Mouse (Mus musculus) left cerebral cortex, postnatal 4 days (tissue): ENCODE results near the gene Wipf3. TPM values are rescaled to one million over a fixed set of nuclear protein-coding genes. Genes with fewer than 3 reads are reported as not detected.
A peak's percentile ranks its signal among the peaks of the same experiment; 100 is the strongest.

Experiments
- DNase-seq: peaks from one replicate; pipeline ENCODE4 v3.0.0-alpha.2; 2022
- intact Hi-C: fragments of 180-260 bp; cut with DNase I; formaldehyde crosslinking; loops from one replicate; pipeline ENCODE4 v1.15.1; 2025
- total RNA-seq, 2 experiments: library from RNA; stranded (reverse); gene quantifications; 2 replicates each; pipeline ENCODE4 v1.2.3; 2021

Wipf3 gene
- total RNA-seq, 2 experiments from 2014 or later, result 21.9 to 22.6 TPM

GRCm38 (mm10) chr6:54471866-54472265, 42.5 kb downstream of the Wipf3 start:
- no peak for DNase-seq
- intact Hi-C loops, result no loop called here

GRCm38 (mm10) chr6:54472846-54473715, 43.7 kb downstream of the Wipf3 start:
- DNase-seq, result no peak
- intact Hi-C loops, result no loop called here

- intact Hi-C loops, result no loop called here
Observed at GRCm38 (mm10) chr6:54475926-54476667, 46.7 kb downstream of the Wipf3 start.

GRCm38 (mm10) chr6:54478646-54479324, 49.4 kb downstream of the Wipf3 start:
- no peak for DNase-seq
- intact Hi-C loops, result no loop called here

More at GRCm38 (mm10) chr6:54475926-54476667, 46.7 kb downstream of the Wipf3 start:
- DNase-seq, result no peak

- intact Hi-C loops, result no loop called here
- DNase-seq, result no peak
Observed at GRCm38 (mm10) chr6:54481390-54482112, 52.1 kb downstream of the Wipf3 start.

GRCm38 (mm10) chr6:54485000-54485399, 55.6 kb downstream of the Wipf3 start:
- DNase-seq, result no peak
- intact Hi-C loops, result no loop called here

GRCm38 (mm10) chr6:54485435-54485901, 56.1 kb downstream of the Wipf3 start:
- intact Hi-C loops, result no loop called here
- no peak for DNase-seq

GRCm38 (mm10) chr6:54485973-54486569, 56.7 kb downstream of the Wipf3 start:
- DNase-seq, result no peak
- intact Hi-C loops, result no loop called here

- intact Hi-C loops, result no loop called here
- no peak for DNase-seq
Observed at GRCm38 (mm10) chr6:54491074-54491473, 61.7 kb downstream of the Wipf3 start.

GRCm38 (mm10) chr6:54494097-54494496, 64.7 kb downstream of the Wipf3 start:
- intact Hi-C loops, result no loop called here
- DNase-seq, result no peak

GRCm38 (mm10) chr6:54494612-54495398, 65.4 kb downstream of the Wipf3 start:
- intact Hi-C loops, result no loop called here
- DNase-seq, result no peak

GRCm38 (mm10) chr6:54496214-54496613, 66.8 kb downstream of the Wipf3 start:
- intact Hi-C loops, result no loop called here
- DNase-seq, result no peak

- no peak for DNase-seq
Observed at GRCm38 (mm10) chr6:54502661-54503115, 73.3 kb downstream of the Wipf3 start.

GRCm38 (mm10) chr6:54506318-54506717, 76.9 kb downstream of the Wipf3 start:
- intact Hi-C loops, result loop anchor here (2.0 kb wide), 1 partner anchor 116 kb away; no protein-coding TSS in a partner anchor
- no peak for DNase-seq

More at GRCm38 (mm10) chr6:54502661-54503115, 73.3 kb downstream of the Wipf3 start:
- intact Hi-C loops, result no loop called here

GRCm38 (mm10) chr6:54507002-54507401, 77.6 kb downstream of the Wipf3 start:
- intact Hi-C loops, result loop anchor here (2.0 kb wide), 1 partner anchor 116 kb away; no protein-coding TSS in a partner anchor
- peak; percentile 61 for DNase-seq

GRCm38 (mm10) chr6:54507808-54508207, 78.4 kb downstream of the Wipf3 start:
- no peak for DNase-seq
- intact Hi-C loops, result loop anchor here (2.0 kb wide), 1 partner anchor 117 kb away; no protein-coding TSS in a partner anchor

GRCm38 (mm10) chr6:54508256-54508793, 78.9 kb downstream of the Wipf3 start:
- intact Hi-C loops, result no loop called here
- DNase-seq, result no peak

GRCm38 (mm10) chr6:54509264-54509663, 79.9 kb downstream of the Wipf3 start:
- intact Hi-C loops, result no loop called here
- peak; percentile 74 for DNase-seq

- intact Hi-C loops, result no loop called here
- DNase-seq, result no peak
Observed at GRCm38 (mm10) chr6:54512256-54512655, 82.9 kb downstream of the Wipf3 start.
